Mouse (Mus musculus): ENCODE measurements around the gene Daglb. TPM values are rescaled to one million over a fixed set of nuclear protein-coding genes. Genes with fewer than 3 reads are reported as not detected.

Daglb gene
- total and polyA plus RNA-seq, 3 experiments: 9.0 to 29.9 (median 14.1) TPM

DNA sequence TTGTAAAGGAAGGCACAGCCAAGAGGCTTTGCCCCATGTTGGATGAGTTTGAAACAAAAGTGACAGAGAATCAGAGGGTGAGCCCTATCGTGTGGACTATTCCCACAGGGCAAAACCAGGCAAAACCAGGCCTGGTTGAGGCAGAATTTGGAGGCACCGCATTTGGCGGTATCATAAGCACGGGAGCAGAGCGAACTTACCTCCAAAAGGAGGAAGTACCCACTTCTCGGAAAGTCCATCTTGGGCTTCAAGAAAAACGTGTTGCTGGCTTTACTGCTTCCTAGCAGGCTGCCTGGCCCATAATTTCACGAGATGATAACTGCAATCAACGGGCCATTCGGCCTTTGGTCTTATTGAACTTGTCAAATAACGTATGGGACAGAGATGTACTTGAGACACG is 22.6 kb upstream of the Daglb start:
- TF ChIP-seq POLR2AphosphoS5 (IDR thresholded peaks at IDR 0.05; ENCODE audit: insufficient replicate concordance, low read depth, low read length) (no peak), TAL1 (conservative IDR thresholded peaks at IDR 0.05; ENCODE audit: low read depth, low read length) (no peak), CTCF (IDR thresholded peaks at IDR 0.05; ENCODE audit: low read depth, low read length) (no peak), GATA2 (IDR thresholded peaks at IDR 0.05; ENCODE audit: borderline replicate concordance, low read depth, low read length) (no peak), GATA1 (IDR thresholded peaks at IDR 0.05; ENCODE audit: borderline replicate concordance, low read length) (no peak)
- no peaks in the 10 kb centered on the region for H3K9me3 ChIP-seq (replicated peaks)
- H3K4me1 ChIP-seq (ENCODE audit: insufficient read depth, low read depth, low read length): peaks cover 7% of the 10 kb centered on the region
- ATAC-seq (ENCODE audit: extremely low read depth, insufficient number of reproducible peaks, low FRiP score, poor library complexity, severe bottlenecking): no peak
- H3K27me3 ChIP-seq (ENCODE audit: insufficient read depth, low read length): peaks cover 39% of the 10 kb centered on the region
- H3K36me3 ChIP-seq (replicated peaks): no peaks in the 10 kb centered on the region
- DNase-seq (ENCODE audit: low spot score): no peak
- no peak overlapping the region for H3K4me3 ChIP-seq (ENCODE audit: low read depth, low read length)

DNA sequence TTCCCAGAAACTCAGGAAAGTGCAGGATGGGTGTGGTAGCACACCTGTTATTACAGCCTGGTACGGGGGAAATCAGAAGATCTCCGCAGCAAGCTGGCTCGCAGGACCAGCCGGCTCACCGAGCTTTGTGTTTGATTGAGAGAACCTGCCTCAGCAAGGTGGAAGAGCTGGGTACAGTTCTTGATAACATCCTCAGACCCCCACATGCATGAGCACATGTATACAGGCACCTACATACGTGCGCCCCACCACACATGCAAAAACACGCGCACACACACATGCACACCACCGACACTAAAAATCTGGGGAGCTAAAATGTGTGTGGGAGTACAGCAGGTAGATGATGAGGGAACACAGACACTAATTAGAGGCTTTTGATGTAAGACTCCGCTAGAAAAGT is 713 bp upstream of the Daglb start:
- H3K27me3 ChIP-seq (ENCODE audit: insufficient read depth, low read length): no peaks in the 10 kb centered on the region
- DNase-seq (ENCODE audit: low spot score) (no peak), ATAC-seq (ENCODE audit: extremely low read depth, insufficient number of reproducible peaks, low FRiP score, poor library complexity, severe bottlenecking) (no peak)
- H3K9me3 ChIP-seq (replicated peaks): peaks cover under 1% of the 10 kb centered on the region
- peak overlapping the region; percentile 82 for H3K4me3 ChIP-seq (ENCODE audit: low read depth, low read length)
- peaks cover 25% of the 10 kb centered on the region for H3K36me3 ChIP-seq (replicated peaks)
- TF ChIP-seq GATA2 (IDR thresholded peaks at IDR 0.05; ENCODE audit: borderline replicate concordance, low read depth, low read length): no peak
- TF ChIP-seq CTCF (IDR thresholded peaks at IDR 0.05; ENCODE audit: low read depth, low read length): no peak
- no peak for TF ChIP-seq POLR2AphosphoS5 (IDR thresholded peaks at IDR 0.05; ENCODE audit: insufficient replicate concordance, low read depth, low read length)
- TF ChIP-seq GATA1 (IDR thresholded peaks at IDR 0.05; ENCODE audit: borderline replicate concordance, low read length): no peak
- H3K4me1 ChIP-seq (ENCODE audit: insufficient read depth, low read depth, low read length): peaks cover 45% of the 10 kb centered on the region

DNA sequence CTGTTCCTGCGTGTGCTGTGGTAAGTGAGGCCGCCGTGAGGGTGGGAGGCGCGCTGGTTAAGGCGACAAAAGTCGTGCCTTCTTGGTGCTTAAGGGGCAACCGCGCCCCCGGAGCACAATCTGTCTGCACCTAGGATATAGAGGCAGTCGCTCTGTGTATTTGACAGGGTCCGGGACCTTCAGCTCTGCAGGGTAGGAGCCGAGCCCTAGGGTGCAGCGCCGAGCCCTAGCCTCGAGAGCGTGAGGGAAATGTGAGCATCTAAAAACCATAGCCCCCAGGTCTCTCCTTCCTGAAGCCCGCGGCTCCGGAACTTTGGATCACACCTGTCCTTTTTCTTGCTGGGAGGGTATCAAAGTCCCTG is 354 bp downstream of the Daglb start:
- TF ChIP-seq POLR2AphosphoS5 (IDR thresholded peaks at IDR 0.05; ENCODE audit: insufficient replicate concordance, low read depth, low read length) (no peak), TAL1 (conservative IDR thresholded peaks at IDR 0.05; ENCODE audit: low read depth, low read length) (no peak), GATA1 (IDR thresholded peaks at IDR 0.05; ENCODE audit: borderline replicate concordance, low read length) (no peak), CTCF (IDR thresholded peaks at IDR 0.05; ENCODE audit: low read depth, low read length) (no peak), GATA2 (IDR thresholded peaks at IDR 0.05; ENCODE audit: borderline replicate concordance, low read depth, low read length) (no peak)
- ATAC-seq (ENCODE audit: extremely low read depth, insufficient number of reproducible peaks, low FRiP score, poor library complexity, severe bottlenecking): peak; percentile 23; the same call in 1 of the 2 replicates
- peak overlapping the region; percentile 82 for H3K4me3 ChIP-seq (ENCODE audit: low read depth, low read length)
- peaks cover 35% of the 10 kb centered on the region for H3K36me3 ChIP-seq (replicated peaks)
- peaks cover 47% of the 10 kb centered on the region for H3K4me1 ChIP-seq (ENCODE audit: insufficient read depth, low read depth, low read length)
- H3K27me3 ChIP-seq (ENCODE audit: insufficient read depth, low read length): no peaks in the 10 kb centered on the region
- DNase-seq (ENCODE audit: low spot score): no peak
- no peaks in the 10 kb centered on the region for H3K9me3 ChIP-seq (replicated peaks)

DNA sequence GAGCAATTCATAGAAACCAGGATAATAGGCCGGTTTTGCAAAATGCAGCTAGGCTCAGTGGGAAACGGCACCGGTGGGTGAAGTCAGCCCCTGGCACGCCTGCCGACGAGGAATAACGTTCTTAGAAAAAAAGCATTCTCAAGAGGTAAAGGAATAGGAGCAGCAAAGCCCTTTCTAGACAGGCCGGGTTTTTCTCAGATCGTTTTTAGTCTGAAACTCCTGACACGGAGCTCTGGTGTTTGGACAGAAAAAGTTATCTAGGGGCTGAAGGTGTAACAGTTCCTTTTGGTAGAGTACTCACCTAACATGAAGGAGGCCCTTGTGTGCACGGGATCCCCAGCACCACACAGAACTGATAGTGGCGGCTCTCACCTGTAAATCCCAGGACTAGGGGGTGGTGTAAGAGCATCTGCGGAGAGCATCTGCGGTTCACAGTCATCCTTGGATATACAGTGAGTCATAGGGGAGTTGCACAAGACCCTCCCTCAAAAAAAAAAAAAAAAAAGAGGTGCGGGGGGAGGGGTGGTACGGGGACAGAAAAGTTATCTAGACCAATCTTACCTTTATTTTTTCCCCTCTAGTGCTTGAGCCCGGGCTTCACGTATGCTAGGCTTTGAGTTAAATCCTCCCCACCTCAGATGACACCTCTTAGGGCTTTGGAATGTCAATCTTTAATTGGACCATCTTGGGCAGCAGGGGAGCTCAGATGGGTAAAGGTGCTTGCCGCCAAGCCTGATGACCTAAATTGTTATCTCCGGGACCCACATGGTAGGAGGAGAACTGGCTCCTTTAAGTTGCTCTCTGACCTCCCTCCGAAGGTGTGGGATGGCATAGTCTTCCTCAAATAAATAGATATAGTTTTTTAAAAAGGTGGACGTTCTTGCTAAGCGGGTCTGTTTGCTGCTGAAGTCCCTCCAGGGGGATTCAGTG is 1.0 kb downstream of the Daglb start:
- peak overlapping the region; percentile 82 for H3K4me3 ChIP-seq (ENCODE audit: low read depth, low read length)
- H3K4me1 ChIP-seq (ENCODE audit: insufficient read depth, low read depth, low read length): peaks cover 48% of the 10 kb centered on the region
- no peaks in the 10 kb centered on the region for H3K27me3 ChIP-seq (ENCODE audit: insufficient read depth, low read length)
- ATAC-seq (ENCODE audit: extremely low read depth, insufficient number of reproducible peaks, low FRiP score, poor library complexity, severe bottlenecking): 0 out of 2 replicates have a peak, but pooled peaks have one; percentile 15
- no peaks in the 10 kb centered on the region for H3K9me3 ChIP-seq (replicated peaks)
- DNase-seq (ENCODE audit: low spot score): no peak
- H3K36me3 ChIP-seq (replicated peaks): peaks cover 39% of the 10 kb centered on the region
- TF ChIP-seq GATA2 (IDR thresholded peaks at IDR 0.05; ENCODE audit: borderline replicate concordance, low read depth, low read length) (no peak), GATA1 (IDR thresholded peaks at IDR 0.05; ENCODE audit: borderline replicate concordance, low read length) (no peak), TAL1 (conservative IDR thresholded peaks at IDR 0.05; ENCODE audit: low read depth, low read length) (peak; percentile 74)

DNA sequence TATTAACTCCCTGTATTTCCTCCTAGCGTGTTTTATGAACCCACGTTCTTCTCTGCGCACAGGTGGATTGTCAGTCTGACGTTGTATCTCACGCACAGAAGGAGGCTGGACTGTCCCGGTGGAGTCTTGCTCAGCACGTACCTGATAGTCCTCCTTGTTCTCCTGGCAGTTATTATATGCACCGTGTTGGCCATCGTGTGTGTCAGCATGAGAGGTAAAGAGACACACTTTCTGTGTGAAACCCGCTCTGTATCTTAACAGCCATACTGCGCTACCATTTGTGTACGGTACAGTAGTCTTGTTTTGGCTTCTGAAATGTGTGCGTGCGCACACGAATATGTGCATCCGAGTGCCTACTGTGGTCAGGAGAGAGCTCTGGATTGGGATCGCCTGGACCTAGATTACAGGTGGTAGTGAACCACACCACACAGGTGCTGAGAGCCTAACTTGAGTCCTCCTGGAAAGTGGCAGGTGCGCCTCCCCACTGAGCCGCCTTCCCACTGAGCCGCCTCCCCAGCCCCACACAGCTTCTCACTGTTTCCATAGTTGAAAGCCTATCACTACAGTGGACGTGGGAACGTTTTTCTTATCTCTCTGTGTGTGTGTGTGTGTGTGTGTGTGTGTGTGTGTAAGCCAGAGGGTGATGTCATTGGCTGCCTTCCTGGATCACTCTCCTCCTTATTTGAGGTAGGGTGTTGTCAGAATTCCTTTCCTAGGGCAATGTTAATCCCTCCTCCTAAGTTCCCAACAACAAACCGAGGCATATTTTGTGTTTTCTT is 2.7 kb downstream of the Daglb start:
- no peaks in the 10 kb centered on the region for H3K9me3 ChIP-seq (replicated peaks)
- peaks cover 64% of the 10 kb centered on the region for H3K4me1 ChIP-seq (ENCODE audit: insufficient read depth, low read depth, low read length)
- no peak for DNase-seq (ENCODE audit: low spot score)
- H3K36me3 ChIP-seq (replicated peaks): peaks cover 56% of the 10 kb centered on the region
- ATAC-seq (ENCODE audit: extremely low read depth, insufficient number of reproducible peaks, low FRiP score, poor library complexity, severe bottlenecking): no peak
- no peaks in the 10 kb centered on the region for H3K27me3 ChIP-seq (ENCODE audit: insufficient read depth, low read length)
- TF ChIP-seq GATA2 (IDR thresholded peaks at IDR 0.05; ENCODE audit: borderline replicate concordance, low read depth, low read length) (no peak), TAL1 (conservative IDR thresholded peaks at IDR 0.05; ENCODE audit: low read depth, low read length) (no peak)
- no peak overlapping the region; the same call in 1 of the 2 replicates for H3K4me3 ChIP-seq (ENCODE audit: low read depth, low read length)

DNA sequence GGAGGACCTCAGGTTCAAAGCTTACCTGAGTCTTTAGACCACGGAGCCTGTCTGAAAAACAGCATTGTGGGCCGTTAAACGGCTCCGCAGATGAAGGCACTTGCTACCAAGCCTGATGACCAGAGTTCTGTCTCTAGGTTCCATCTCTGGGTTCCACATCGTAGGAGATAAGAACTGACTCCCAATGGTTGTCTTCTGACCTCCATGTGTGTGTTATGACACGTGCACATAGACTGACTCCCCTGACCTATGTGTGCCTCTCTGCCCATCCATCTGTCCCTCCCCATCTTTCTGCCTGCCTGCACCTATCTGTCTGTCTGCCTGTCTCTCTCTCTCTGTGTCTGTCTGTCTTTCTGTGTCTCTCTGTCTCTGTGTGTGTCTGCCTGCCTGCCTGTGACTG is 3.5 kb downstream of the Daglb start:
- Histone ChIP-seq H3K4me1 (ENCODE audit: insufficient read depth, low read depth, low read length) (peaks cover 60% of the 10 kb centered on the region), H3K9me3 (replicated peaks) (no peaks in the 10 kb centered on the region), H3K27me3 (ENCODE audit: insufficient read depth, low read length) (no peaks in the 10 kb centered on the region), H3K4me3 (ENCODE audit: low read depth, low read length) (no peak overlapping the region), H3K36me3 (replicated peaks) (peaks cover 64% of the 10 kb centered on the region)
- ATAC-seq (ENCODE audit: extremely low read depth, insufficient number of reproducible peaks, low FRiP score, poor library complexity, severe bottlenecking) (no peak), DNase-seq (ENCODE audit: low spot score) (no peak)
- TF ChIP-seq GATA1 (IDR thresholded peaks at IDR 0.05; ENCODE audit: borderline replicate concordance, low read length): no peak
- no peak for TF ChIP-seq POLR2AphosphoS5 (IDR thresholded peaks at IDR 0.05; ENCODE audit: insufficient replicate concordance, low read depth, low read length)
- TF ChIP-seq GATA2 (IDR thresholded peaks at IDR 0.05; ENCODE audit: borderline replicate concordance, low read depth, low read length): no peak
- no peak for TF ChIP-seq CTCF (IDR thresholded peaks at IDR 0.05; ENCODE audit: low read depth, low read length)
- TF ChIP-seq TAL1 (conservative IDR thresholded peaks at IDR 0.05; ENCODE audit: low read depth, low read length): no peak

Data from G1E (cell line).